In genomic region chr6:134606540-134606939, GRCm38 (mm10) we compare ENCODE assay signal across 16 mouse cellular contexts. TPM values are rescaled to one million over a fixed set of nuclear protein-coding genes. Genes with fewer than 3 reads are reported as not detected.
DNase-seq lines count a peak whose midpoint lies in the region; ATAC-seq and TF ChIP-seq lines count a peak whose summit lies in the region.
"Had no signal": no experiment of that assay in that cellular context is flagged by ENCODE, and none has a peak within 500 bp of the region (broad histone marks: within the 10 kb centered on the region; RNA-seq: fewer than 3 reads in every experiment).

No protein-coding gene starts in this region.

- intact Hi-C loops in gastrocnemius, adult 2 months (cut with DNase I): loop anchor here (2.0 to 5.0 kb wide), 2 partner anchors 139 to 182 kb away; no protein-coding TSS in a partner anchor
- intact Hi-C loops in gastrocnemius, postnatal 14 days (cut with DNase I; ENCODE audit: low total_unique reads): loop anchor here (2.0 to 5.0 kb wide), 2 partner anchors 38 to 39 kb away; partner anchors contain the start of gene Lrp6

- H3K27ac ChIP-seq in gastrocnemius, adult 2 months: peak overlapping the region; percentile 13; the same call in 1 of the 2 replicates
- peak overlapping the region; percentile 78 for H3K27ac ChIP-seq in kidney, embryonic 15.5 days
- peak overlapping the region; percentile 63 for H3K27ac ChIP-seq in limb, embryonic 15.5 days
- H3K27ac ChIP-seq in stomach, postnatal 0 days (replicated peaks): no peak overlapping the region
- H3K27ac ChIP-seq in hindbrain, embryonic 13.5 days: no peak overlapping the region
- H3K27ac ChIP-seq in forebrain, embryonic 14.5 days (ENCODE audit: low read depth, low read length): no peak overlapping the region
- H3K27ac ChIP-seq: liver, embryonic 15.5 days; midbrain, embryonic 15.5 days; neural tube, embryonic 13.5 days had no signal

- 0 out of 2 replicates have a peak overlapping the region, but pooled peaks have one; percentile 4 for H3K4me2 ChIP-seq in kidney, embryonic 15.5 days
- no peak overlapping the region for H3K4me2 ChIP-seq in limb, embryonic 15.5 days
- no peak overlapping the region for H3K4me2 ChIP-seq in stomach, postnatal 0 days (replicated peaks; ENCODE audit: low read depth)
- H3K4me2 ChIP-seq in hindbrain, embryonic 13.5 days: no peak overlapping the region
- H3K4me2 ChIP-seq in forebrain, embryonic 14.5 days (ENCODE audit: low read length): no peak overlapping the region
- H3K4me2 ChIP-seq: liver, embryonic 15.5 days; midbrain, embryonic 15.5 days; neural tube, embryonic 13.5 days had no signal

- H3K36me3 ChIP-seq in kidney, embryonic 15.5 days: no peaks in the 10 kb centered on the region
- H3K36me3 ChIP-seq in limb, embryonic 15.5 days: no peaks in the 10 kb centered on the region
- no peaks in the 10 kb centered on the region for H3K36me3 ChIP-seq in stomach, postnatal 0 days (ENCODE audit: control insufficient read depth, insufficient read depth, low read length)
- H3K36me3 ChIP-seq in hindbrain, embryonic 13.5 days: no peaks in the 10 kb centered on the region
- no peaks in the 10 kb centered on the region for H3K36me3 ChIP-seq in forebrain, embryonic 14.5 days (ENCODE audit: control insufficient read depth, insufficient read depth, low read length)
- H3K36me3 ChIP-seq: liver, embryonic 15.5 days; midbrain, embryonic 15.5 days; neural tube, embryonic 13.5 days had no signal

- H3K4me3 ChIP-seq in gastrocnemius, adult 2 months: no peak overlapping the region
- no peak overlapping the region for H3K4me3 ChIP-seq in kidney, embryonic 15.5 days (replicated peaks)
- no peak overlapping the region for H3K4me3 ChIP-seq in limb, embryonic 15.5 days
- H3K4me3 ChIP-seq in stomach, postnatal 0 days (ENCODE audit: low read depth, low read length): no peak overlapping the region
- H3K4me3 ChIP-seq in hindbrain, embryonic 13.5 days: no peak overlapping the region
- H3K4me3 ChIP-seq in forebrain, embryonic 14.5 days (ENCODE audit: low read depth, low read length): no peak overlapping the region
- H3K4me3 ChIP-seq: liver, embryonic 15.5 days; midbrain, embryonic 15.5 days; neural tube, embryonic 13.5 days had no signal

- no peak for ATAC-seq in kidney, embryonic 15.5 days (replicated peaks; ENCODE audit: low FRiP score)
- no peak for ATAC-seq in limb, embryonic 15.5 days (ENCODE audit: insufficient number of reproducible peaks, low FRiP score, low TSS enrichment, low read depth)
- 0 out of 2 replicates have a peak, but pooled peaks have one; percentile 31 for ATAC-seq in megakaryocyte, adult 5-6 weeks (ENCODE audit: poor library complexity, severe bottlenecking)
- ATAC-seq in stomach, postnatal 0 days (ENCODE audit: low FRiP score, low TSS enrichment): no peak
- no peak for ATAC-seq in hindbrain, embryonic 13.5 days (ENCODE audit: low FRiP score)
- no peak for ATAC-seq in forebrain, embryonic 14.5 days
- ATAC-seq: activated CD4-positive, CD25-positive, alpha-beta regulatory T cell, adult 4 months had no signal

- WGBS in kidney, embryonic 15.5 days: 30% methylated on average over 6 of the region's 6 CpGs
- WGBS in limb, embryonic 15.5 days: 53% methylated on average over 6 of the region's 6 CpGs
- 66% methylated on average over 6 of the region's 6 CpGs for WGBS in stomach, postnatal 0 days
- WGBS in hindbrain, embryonic 13.5 days: 74% methylated on average over 6 of the region's 6 CpGs
- 71% methylated on average over 6 of the region's 6 CpGs for WGBS in forebrain, embryonic 14.5 days

- peaks cover 50% of the 10 kb centered on the region for H3K4me1 ChIP-seq in kidney, embryonic 15.5 days
- peaks cover 22% of the 10 kb centered on the region for H3K4me1 ChIP-seq in limb, embryonic 15.5 days
- no peaks in the 10 kb centered on the region for H3K4me1 ChIP-seq in stomach, postnatal 0 days (replicated peaks; ENCODE audit: control insufficient read depth, insufficient read depth)
- peaks cover 4% of the 10 kb centered on the region; the same call in 1 of the 2 replicates for H3K4me1 ChIP-seq in hindbrain, embryonic 13.5 days (replicated peaks)
- H3K4me1 ChIP-seq in forebrain, embryonic 14.5 days (ENCODE audit: control insufficient read depth, insufficient read depth, low read length): no peaks in the 10 kb centered on the region
- H3K4me1 ChIP-seq: midbrain, embryonic 15.5 days had no signal

- no peak for TF ChIP-seq EP300 in stomach, postnatal 0 days (optimal IDR thresholded peaks at IDR 0.05)

- no peaks in the 10 kb centered on the region for H3K27me3 ChIP-seq in kidney, embryonic 15.5 days
- no peaks in the 10 kb centered on the region for H3K27me3 ChIP-seq in limb, embryonic 15.5 days
- H3K27me3 ChIP-seq in stomach, postnatal 0 days (ENCODE audit: control insufficient read depth, insufficient read depth, low read length): no peaks in the 10 kb centered on the region
- H3K27me3 ChIP-seq in hindbrain, embryonic 13.5 days: no peaks in the 10 kb centered on the region
- H3K27me3 ChIP-seq in forebrain, embryonic 14.5 days (replicated peaks; ENCODE audit: control insufficient read depth, insufficient read depth, low read length): no peaks in the 10 kb centered on the region
- H3K27me3 ChIP-seq: liver, embryonic 15.5 days; midbrain, embryonic 15.5 days; neural tube, embryonic 13.5 days had no signal

- no peak for TF ChIP-seq CTCF in gastrocnemius, adult 2 months (IDR thresholded peaks at IDR 0.05)
- TF ChIP-seq CTCF in stomach, postnatal 0 days (IDR thresholded peaks at IDR 0.05; ENCODE audit: low read depth): no peak

- DNase-seq in gastrocnemius, adult 2 months: no peak
- DNase-seq in gastrocnemius, postnatal 14 days: no peak
- DNase-seq in stomach, postnatal 0 days (ENCODE audit: low spot score): no peak
- DNase-seq in forebrain, embryonic 14.5 days (ENCODE audit: low spot score): no peak
- DNase-seq: layer of hippocampus, adult 9-11 months; thymus, postnatal 25 days had no signal

- H3K9ac ChIP-seq in kidney, embryonic 15.5 days: no peak overlapping the region
- H3K9ac ChIP-seq in limb, embryonic 15.5 days: no peak overlapping the region
- no peak overlapping the region for H3K9ac ChIP-seq in stomach, postnatal 0 days (ENCODE audit: low read length)
- H3K9ac ChIP-seq in hindbrain, embryonic 13.5 days: no peak overlapping the region
- H3K9ac ChIP-seq in forebrain, embryonic 14.5 days (ENCODE audit: low read length): no peak overlapping the region
- H3K9ac ChIP-seq: liver, embryonic 15.5 days; midbrain, embryonic 15.5 days; neural tube, embryonic 13.5 days had no signal

- no peaks in the 10 kb centered on the region for H3K9me3 ChIP-seq in kidney, embryonic 15.5 days (replicated peaks)
- H3K9me3 ChIP-seq in limb, embryonic 15.5 days: no peaks in the 10 kb centered on the region
- no peaks in the 10 kb centered on the region for H3K9me3 ChIP-seq in stomach, postnatal 0 days (ENCODE audit: control insufficient read depth, low read length)
- no peaks in the 10 kb centered on the region for H3K9me3 ChIP-seq in hindbrain, embryonic 13.5 days
- H3K9me3 ChIP-seq in forebrain, embryonic 14.5 days (replicated peaks; ENCODE audit: control insufficient read depth, low read length): no peaks in the 10 kb centered on the region
- H3K9me3 ChIP-seq: liver, embryonic 15.5 days; midbrain, embryonic 15.5 days; neural tube, embryonic 13.5 days had no signal

RNA-seq across cellular contexts. Expression of gene Mansc1, which starts 25.7 kb away (rescaled TPM):
- total RNA-seq in gastrocnemius, adult 2 months (2021): 1 to 10 TPM in 1 of 2 experiments, under 1 TPM in 1; 0.98 to 1.1 TPM
- 1 to 10 TPM; 2.8 to 3.4 TPM for total RNA-seq in gastrocnemius, postnatal 14 days (2021)
- polyA plus RNA-seq in kidney, embryonic 15.5 days (2015; fragmentation: Nextera tagmentation; extraction: Ambion mirVana): 6.9 and 7.0 TPM in 2 replicates
- 3.2 and 3.3 TPM in 2 replicates for polyA plus RNA-seq in limb, embryonic 15.5 days (2015; fragmentation: Nextera tagmentation; extraction: Ambion mirVana)
- total RNA-seq in megakaryocyte, adult 5-6 weeks (2015): 1.6 and 4.0 TPM in 2 replicates
- 0.81 and 1.5 TPM in 2 replicates for total RNA-seq in megakaryocyte, adult 5-6 weeks (2017)
- 17.1 and 18.2 TPM in 2 replicates for polyA plus RNA-seq in stomach, postnatal 0 days (2015; fragmentation: Nextera tagmentation; extraction: Ambion mirVana)
- 0.95 and 1.4 TPM in 2 replicates for polyA plus RNA-seq in hindbrain, embryonic 13.5 days (2015; fragmentation: Nextera tagmentation; extraction: Ambion mirVana)
- polyA plus RNA-seq in forebrain, embryonic 14.5 days (2014; fragmentation: Nextera tagmentation; extraction: Ambion mirVana): 0.88 and 0.94 TPM in 2 replicates
- total RNA-seq: MEL had no signal
- polyA plus RNA-seq: C2C12 had no signal

RNA-seq across cellular contexts. Expression of gene Borcs5, which starts 32.8 kb away (rescaled TPM):
- total RNA-seq in gastrocnemius, adult 2 months (2021): 10 to 100 TPM; 15.1 to 17.1 TPM
- total RNA-seq in gastrocnemius, postnatal 14 days (2021): 10 to 100 TPM; 11.0 to 12.0 TPM
- 15.8 and 16.4 TPM in 2 replicates for polyA plus RNA-seq in kidney, embryonic 15.5 days (2015; fragmentation: Nextera tagmentation; extraction: Ambion mirVana)
- polyA plus RNA-seq in limb, embryonic 15.5 days (2015; fragmentation: Nextera tagmentation; extraction: Ambion mirVana): 20.9 and 21.0 TPM in 2 replicates
- total RNA-seq in megakaryocyte, adult 5-6 weeks (2015): 13.9 and 15.3 TPM in 2 replicates
- 11.6 and 15.5 TPM in 2 replicates for total RNA-seq in megakaryocyte, adult 5-6 weeks (2017)
- 17.7 and 20.7 TPM in 2 replicates for polyA plus RNA-seq in stomach, postnatal 0 days (2015; fragmentation: Nextera tagmentation; extraction: Ambion mirVana)
- polyA plus RNA-seq in hindbrain, embryonic 13.5 days (2015; fragmentation: Nextera tagmentation; extraction: Ambion mirVana): 48.2 and 48.7 TPM in 2 replicates
- polyA plus RNA-seq in forebrain, embryonic 14.5 days (2014; fragmentation: Nextera tagmentation; extraction: Ambion mirVana): 45.8 and 49.4 TPM in 2 replicates

RNA-seq across cellular contexts. Expression of gene Lrp6, which starts 39.8 kb away (rescaled TPM):
- 10 to 100 TPM; 45.0 to 46.7 TPM for total RNA-seq in gastrocnemius, adult 2 months (2021)
- total RNA-seq in gastrocnemius, postnatal 14 days (2021): 10 to 100 TPM; 40.9 to 41.9 TPM
- 34.5 and 37.5 TPM in 2 replicates for polyA plus RNA-seq in kidney, embryonic 15.5 days (2015; fragmentation: Nextera tagmentation; extraction: Ambion mirVana)
- 24.7 and 31.1 TPM in 2 replicates for polyA plus RNA-seq in limb, embryonic 15.5 days (2015; fragmentation: Nextera tagmentation; extraction: Ambion mirVana)
- 15.0 and 15.5 TPM in 2 replicates for total RNA-seq in megakaryocyte, adult 5-6 weeks (2015)
- total RNA-seq in megakaryocyte, adult 5-6 weeks (2017): 18.3 and 25.7 TPM in 2 replicates
- 12.1 and 12.7 TPM in 2 replicates for polyA plus RNA-seq in stomach, postnatal 0 days (2015; fragmentation: Nextera tagmentation; extraction: Ambion mirVana)
- polyA plus RNA-seq in hindbrain, embryonic 13.5 days (2015; fragmentation: Nextera tagmentation; extraction: Ambion mirVana): 20.6 and 22.3 TPM in 2 replicates
- 20.9 TPM in 2 replicates for polyA plus RNA-seq in forebrain, embryonic 14.5 days (2014; fragmentation: Nextera tagmentation; extraction: Ambion mirVana)

Comparison
In these comparisons a context has a peak if more than half of its experiments do, and no peak if none do; other contexts are left out.
1. H3K27ac ChIP-seq: peak in gastrocnemius, adult 2 months (single experiment), kidney, embryonic 15.5 days (single experiment) and limb, embryonic 15.5 days (single experiment); none in stomach, postnatal 0 days (single experiment), hindbrain, embryonic 13.5 days (single experiment) and forebrain, embryonic 14.5 days (single experiment).